Mouse (Mus musculus) C2C12 (cell line): ENCODE measurements around the gene Trim46.

Experiments
- CEBPB ChIP-seq: IDR thresholded peaks from one replicate; pipeline ENCODE4 v1.6.1; 2011; ENCODE audit warnings: low read depth, mild to moderate bottlenecking, control low read depth, moderate library complexity
- CTCF ChIP-seq: IDR thresholded peaks from one replicate; pipeline ENCODE4 v1.5.1; 2011; ENCODE audit not compliant: control insufficient read depth, insufficient read depth, insufficient read length
- MAX ChIP-seq: IDR thresholded peaks from one replicate; pipeline ENCODE4 v1.6.1; 2011; ENCODE audit warnings: mild to moderate bottlenecking, control low read depth
- MYOD1 ChIP-seq: IDR thresholded peaks from one replicate; pipeline ENCODE4 v1.6.1; 2011; ENCODE audit warnings: low read depth; ENCODE audit not compliant: control insufficient read depth, insufficient read length
- USF1 ChIP-seq: IDR thresholded peaks from one replicate; pipeline ENCODE4 v1.6.1; 2011; ENCODE audit warnings: low read depth, mild to moderate bottlenecking, control low read depth, moderate library complexity

GRCm38 (mm10) chr3:89276061-89276460 lies 30.0 kb upstream of the Trim46 start:
- TF ChIP-seq CTCF (no peak), MYOD1 (no peak), MAX (no peak), CEBPB (no peak), USF1 (no peak)
